Mouse (Mus musculus): ENCODE results near the gene Nkx1-1.

GRCm38 (mm10) chr5:33393803-33394202 is 40.0 kb downstream of the Nkx1-1 start:
- TF ChIP-seq CTCF (IDR thresholded peaks at IDR 0.05; ENCODE audit: low read depth), result peak; percentile 98
- TF ChIP-seq EP300 (IDR thresholded peaks at IDR 0.05; ENCODE audit: low read depth), result no peak

Data from liver, embryonic 14.5 days (tissue).